Mouse (Mus musculus) embryonic fibroblast, embryonic 13.5 days (primary cell): ENCODE results near the gene Pmepa1. TPM values are rescaled to one million over a fixed set of nuclear protein-coding genes. Genes with fewer than 3 reads are reported as not detected.

Experiments used
- H3K27ac ChIP-seq: 2 replicates; pipeline ENCODE4 v1.5.1; 2012; ENCODE audit warnings: low read length, control low read depth, inconsistent platforms; ENCODE audit not compliant: insufficient read depth
- H3K4me1 ChIP-seq: 2 replicates; pipeline ENCODE4 v1.6.1; 2011; ENCODE audit warnings: low read length; ENCODE audit not compliant: control insufficient read depth, insufficient read depth
- H3K4me3 ChIP-seq: 2 replicates; pipeline ENCODE4 v1.5.1; 2011; ENCODE audit warnings: mild to moderate bottlenecking, control low read depth, low read length; ENCODE audit not compliant: insufficient read depth
- CTCF ChIP-seq: IDR thresholded peaks from 2 replicates; pipeline ENCODE4 v1.5.1; 2011; ENCODE audit warnings: mild to moderate bottlenecking, control low read depth, low read length, moderate library complexity, borderline replicate concordance; ENCODE audit not compliant: insufficient read depth
- POLR2A ChIP-seq: IDR thresholded peaks from 2 replicates; pipeline ENCODE4 v1.6.1; 2011; ENCODE audit warnings: low read depth, mild to moderate bottlenecking, control low read depth, low read length, moderate library complexity
- polyA plus RNA-seq: library from polyadenylated mRNA; stranded (reverse); fragments of >200 nt; gene quantifications from 2 replicates; pipeline ENCODE4 v1.2.4, GENCODE M21; 2011; ENCODE audit warnings: low read depth; ENCODE audit not compliant: missing spikeins, insufficient read length

Pmepa1 gene
- polyA plus RNA-seq, 1 experiment = 141 TPM

DNA sequence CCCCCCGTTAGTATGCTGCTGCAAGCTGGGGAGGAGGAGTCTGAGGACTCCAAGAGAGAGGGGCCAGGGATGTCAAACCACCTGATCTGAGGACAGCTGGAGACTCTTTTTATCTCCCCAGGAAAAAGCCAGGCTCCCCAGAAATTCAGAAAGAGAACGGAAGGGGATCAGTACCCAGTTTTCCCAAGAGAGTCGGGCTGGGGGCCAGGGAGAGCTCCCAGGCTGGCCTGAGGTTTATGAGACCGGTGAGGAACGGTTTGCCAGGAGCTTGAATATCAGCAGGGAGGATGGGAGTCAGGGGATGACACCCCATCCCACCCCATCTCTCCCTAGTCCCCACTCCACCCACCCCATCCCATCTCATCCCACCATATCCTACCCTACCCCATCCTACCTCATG lies 94.8 kb downstream of the Pmepa1 start:
- Histone ChIP-seq H3K4me3 (no peak overlapping the region), H3K4me1 (no peaks in the 10 kb centered on the region), H3K27ac (no peak overlapping the region)
- TF ChIP-seq POLR2A (no peak), CTCF (no peak)

DNA sequence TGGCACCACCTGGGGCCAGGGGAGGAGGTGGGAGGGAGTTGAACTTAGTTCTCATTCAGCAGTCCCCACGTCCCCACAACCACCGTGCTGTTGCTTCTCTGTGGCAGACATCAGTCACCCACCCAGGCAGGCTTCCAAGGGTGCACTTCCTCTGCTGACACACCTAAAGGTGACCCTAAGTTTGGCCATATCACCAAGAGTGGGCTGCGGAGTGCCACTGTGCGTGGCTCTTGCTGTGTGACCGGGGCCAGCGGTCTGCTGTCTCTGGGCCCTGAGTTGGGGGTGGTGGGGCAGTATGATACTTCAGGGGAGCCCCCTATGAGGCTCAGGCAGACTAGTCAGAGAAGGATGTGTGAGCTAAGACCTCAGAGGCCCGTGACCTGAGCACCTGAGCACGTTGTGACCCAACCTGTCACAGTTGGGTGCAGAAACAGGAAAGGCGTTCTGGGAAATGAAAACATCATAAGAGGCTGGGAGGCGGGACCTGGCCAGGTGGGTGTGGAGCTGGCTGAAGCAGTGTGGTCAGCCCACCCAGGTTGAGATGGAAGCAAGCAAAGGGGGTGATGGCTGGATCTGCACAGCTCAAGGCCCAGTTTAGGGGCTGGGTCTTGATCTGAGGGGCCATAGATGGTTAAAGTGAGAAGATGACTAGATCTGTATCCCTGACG lies 95.5 kb downstream of the Pmepa1 start:
- H3K4me3 ChIP-seq = no peak overlapping the region
- no peaks in the 10 kb centered on the region for H3K4me1 ChIP-seq
- no peak for TF ChIP-seq POLR2A
- TF ChIP-seq CTCF = no peak
- no peak overlapping the region for H3K27ac ChIP-seq

DNA sequence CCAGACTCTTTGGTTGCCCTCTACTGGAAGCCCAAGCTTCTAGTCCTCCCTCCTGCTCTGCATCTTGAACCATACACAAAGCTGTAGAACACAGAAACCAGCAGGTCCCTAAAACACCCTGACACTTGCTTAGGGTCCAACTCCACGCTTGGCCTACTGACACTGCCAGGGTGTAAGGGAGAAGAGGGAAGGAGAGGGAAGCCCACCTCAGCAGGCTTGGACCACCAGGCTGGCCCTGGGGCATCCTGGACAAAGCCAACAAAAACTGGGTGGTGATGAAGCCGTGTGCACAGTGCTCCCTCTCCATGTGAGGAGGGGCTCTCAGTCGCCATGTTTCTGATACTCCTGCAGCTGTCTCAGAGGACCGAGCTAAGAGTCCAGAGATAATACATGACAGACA lies 96.3 kb downstream of the Pmepa1 start:
- no peak for TF ChIP-seq POLR2A
- TF ChIP-seq CTCF = no peak
- no peaks in the 10 kb centered on the region for H3K4me1 ChIP-seq
- no peak overlapping the region for H3K27ac ChIP-seq
- H3K4me3 ChIP-seq = no peak overlapping the region

DNA sequence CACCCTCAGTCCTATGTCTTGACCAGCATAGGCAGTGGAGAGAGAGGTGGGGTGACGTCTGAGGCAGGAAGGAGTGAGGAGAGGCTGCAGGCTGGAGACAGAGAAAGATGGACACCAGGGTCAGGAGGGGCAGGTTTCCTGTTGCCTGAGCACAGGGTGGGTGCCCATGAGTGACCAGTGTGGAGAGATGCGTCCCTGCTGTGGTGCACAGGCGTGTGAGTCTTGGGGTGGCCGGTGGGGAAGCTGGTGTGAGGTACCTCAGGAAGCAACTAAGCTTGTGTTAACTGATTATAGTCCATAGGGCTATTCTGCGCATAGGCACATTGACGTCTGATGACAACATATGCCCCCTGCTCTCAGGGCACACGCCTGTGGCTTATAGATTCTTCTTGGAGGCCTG lies 97.3 kb downstream of the Pmepa1 start:
- TF ChIP-seq POLR2A (no peak), CTCF (no peak)
- H3K27ac ChIP-seq = no peak overlapping the region
- no peak overlapping the region for H3K4me3 ChIP-seq
- H3K4me1 ChIP-seq = no peaks in the 10 kb centered on the region

DNA sequence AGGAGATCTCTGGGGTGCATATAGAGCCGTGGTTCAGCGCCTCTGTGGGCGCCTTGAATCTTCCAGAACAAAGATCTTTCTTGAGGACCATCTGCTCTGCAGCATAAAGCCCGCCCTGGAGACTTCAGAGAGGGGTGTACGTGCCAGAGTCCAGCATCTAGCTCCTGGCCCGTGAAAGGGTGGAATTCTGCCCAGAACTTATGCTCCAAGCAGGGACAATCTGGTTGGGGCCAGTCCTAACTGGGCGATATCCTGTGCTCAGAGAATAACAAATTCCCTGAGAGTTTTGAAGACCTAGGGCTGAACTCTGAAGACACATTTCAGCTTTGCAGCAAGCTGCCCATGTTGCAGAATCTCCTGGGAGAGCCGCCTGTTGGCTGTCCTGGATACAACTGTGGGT lies 98.4 kb downstream of the Pmepa1 start:
- no peaks in the 10 kb centered on the region for H3K4me1 ChIP-seq
- TF ChIP-seq POLR2A (no peak), CTCF (no peak)
- H3K27ac ChIP-seq = no peak overlapping the region
- no peak overlapping the region for H3K4me3 ChIP-seq

DNA sequence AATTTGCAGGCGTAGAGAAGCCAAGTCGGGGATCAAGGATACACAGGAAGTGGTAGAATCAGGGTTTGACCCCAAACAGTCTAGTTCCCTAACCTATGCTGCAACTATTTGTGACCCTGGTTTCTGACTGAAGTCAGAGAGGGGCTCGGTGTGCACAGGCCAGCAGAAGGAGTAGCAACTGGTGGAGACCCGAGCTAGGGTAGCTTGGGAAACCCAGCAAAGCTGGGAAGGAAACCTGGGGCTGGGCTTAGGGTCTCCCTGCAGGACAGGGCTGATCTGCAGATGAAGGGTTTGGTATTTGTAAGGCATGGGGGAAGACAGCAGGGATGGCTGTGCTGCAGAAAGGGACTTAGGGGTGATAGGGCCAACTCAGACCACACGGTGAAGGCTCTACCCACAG lies 98.9 kb downstream of the Pmepa1 start:
- TF ChIP-seq CTCF = no peak
- TF ChIP-seq POLR2A = no peak
- H3K4me1 ChIP-seq = no peaks in the 10 kb centered on the region
- no peak overlapping the region for H3K4me3 ChIP-seq
- H3K27ac ChIP-seq = no peak overlapping the region

DNA sequence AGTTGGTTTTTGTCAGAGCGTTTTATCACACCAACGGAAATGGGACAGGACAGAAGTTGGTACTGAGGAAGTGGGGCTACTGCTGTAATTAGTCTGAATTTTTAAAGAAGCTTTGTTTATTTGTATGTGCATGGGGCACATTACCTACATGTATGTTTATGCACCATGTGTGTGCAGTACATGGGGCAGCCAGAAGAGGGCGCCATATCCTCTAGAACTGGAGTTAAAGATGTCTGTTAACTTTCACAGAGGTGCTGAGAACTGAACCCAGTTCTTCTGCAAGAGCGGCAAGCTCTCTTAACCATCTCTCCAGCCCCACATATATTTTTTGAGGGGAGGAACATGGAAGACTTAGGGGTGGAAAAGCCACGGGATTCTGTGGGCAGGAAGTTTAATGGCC lies 100.6 kb downstream of the Pmepa1 start:
- Histone ChIP-seq H3K27ac (no peak overlapping the region), H3K4me1 (no peaks in the 10 kb centered on the region), H3K4me3 (no peak overlapping the region)
- TF ChIP-seq POLR2A = no peak

DNA sequence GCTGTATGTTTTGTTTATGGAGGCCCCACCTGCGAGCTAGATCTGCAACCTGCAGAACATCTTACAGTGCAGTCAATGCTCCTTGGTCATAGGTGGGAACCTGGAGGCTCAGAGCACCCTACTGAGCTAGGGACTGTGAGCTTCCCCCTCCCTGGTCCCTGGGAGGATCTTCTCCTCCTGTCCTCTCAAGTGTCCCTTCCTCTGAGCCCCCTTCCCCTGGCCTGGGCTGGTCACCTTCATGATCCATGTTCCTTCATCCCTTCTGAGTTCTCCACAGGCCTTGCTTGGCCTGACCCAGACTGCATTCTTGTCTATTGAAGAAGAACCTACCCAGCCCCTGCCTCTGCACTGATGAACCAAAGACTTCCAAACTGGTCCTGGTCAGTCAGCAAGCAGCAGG lies 101.8 kb downstream of the Pmepa1 start:
- no peak for TF ChIP-seq POLR2A
- TF ChIP-seq CTCF = no peak
- Histone ChIP-seq H3K4me3 (no peak overlapping the region), H3K4me1 (no peaks in the 10 kb centered on the region), H3K27ac (no peak overlapping the region)

Other genes starting within 250 kb of the Pmepa1 start
- not detected in 2 replicates for gene Ctcfl, start 157.0 kb downstream of the Pmepa1 start, polyA plus RNA-seq
- not detected in 2 replicates for gene Pck1, start 123.5 kb downstream of the Pmepa1 start, polyA plus RNA-seq
- 2.6 and 5.6 TPM in 2 replicates for gene Zbp1, start 57.6 kb downstream of the Pmepa1 start, polyA plus RNA-seq
- gene 1700021F07Rik, start 246.1 kb upstream of the Pmepa1 start, polyA plus RNA-seq = not detected in 2 replicates